Mouse (Mus musculus): ENCODE measurements around the gene Nrm. TPM values are rescaled to one million over a fixed set of nuclear protein-coding genes. Genes with fewer than 3 reads are reported as not detected.
A peak's percentile ranks its signal among the peaks of the same experiment; 100 is the strongest.
"Not testable (repeated sequence)": the region's sequence is repeated elsewhere in the genome, so short reads cannot be mapped to it uniquely, and the experiment has no call there.

The Nrm gene
- polyA plus RNA-seq, 1 experiment = 27.0 TPM

- 44% methylated on average over 5 of the region's 5 CpGs for WGBS
- no peak for DNase-seq (ENCODE audit: low read depth, low spot score)
Measured at GRCm38 (mm10) chr17:35833239-35833751, 27.8 kb upstream of the Nrm start.

GRCm38 (mm10) chr17:35833894-35834293 lies 27.2 kb upstream of the Nrm start:
- WGBS = 62% methylated on average over 5 of the region's 5 CpGs
- no peak for DNase-seq (ENCODE audit: low read depth, low spot score)

- no peak for DNase-seq (ENCODE audit: low read depth, low spot score)
Measured at GRCm38 (mm10) chr17:35834696-35835422, 26.3 kb upstream of the Nrm start.

GRCm38 (mm10) chr17:35835424-35836140 lies 25.5 kb upstream of the Nrm start:
- DNase-seq (ENCODE audit: low read depth, low spot score) = no peak
- 55% methylated on average over 26 of the region's 26 CpGs for WGBS

More at GRCm38 (mm10) chr17:35834696-35835422, 26.3 kb upstream of the Nrm start:
- WGBS = 52% methylated on average over 26 of the region's 26 CpGs

GRCm38 (mm10) chr17:35836178-35836965 lies 24.7 kb upstream of the Nrm start:
- DNase-seq (ENCODE audit: low read depth, low spot score) = peak; percentile 81

GRCm38 (mm10) chr17:35836991-35837422 lies 24.1 kb upstream of the Nrm start:
- 0% methylated on average over 25 of the region's 25 CpGs for WGBS
- DNase-seq (ENCODE audit: low read depth, low spot score) = no peak

More at GRCm38 (mm10) chr17:35836178-35836965, 24.7 kb upstream of the Nrm start:
- WGBS = 4% methylated on average over 24 of the region's 24 CpGs

GRCm38 (mm10) chr17:35837487-35837886 lies 23.6 kb upstream of the Nrm start:
- WGBS = under 1% methylated on average over 18 of the region's 18 CpGs
- DNase-seq (ENCODE audit: low read depth, low spot score) = no peak

GRCm38 (mm10) chr17:35838122-35838544 lies 23.0 kb upstream of the Nrm start, which contains the start of gene Tubb5:
Tubb5 (minus strand) TSS chr17:35838306.
- peak; percentile 93 for DNase-seq (ENCODE audit: low read depth, low spot score)
- 1% methylated on average over 29 of the region's 29 CpGs for WGBS

GRCm38 (mm10) chr17:35838570-35838969 lies 22.5 kb upstream of the Nrm start:
- no peak for DNase-seq (ENCODE audit: low read depth, low spot score)
- 4% methylated on average over 5 of the region's 5 CpGs for WGBS

- DNase-seq (ENCODE audit: low read depth, low spot score) = not testable (repeated sequence)
- WGBS = 54% methylated on average over 3 of the region's 3 CpGs
Measured at GRCm38 (mm10) chr17:35839002-35839401, 22.1 kb upstream of the Nrm start.

- 44% methylated on average over 14 of the region's 14 CpGs for WGBS
- no peak for DNase-seq (ENCODE audit: low read depth, low spot score)
Measured at GRCm38 (mm10) chr17:35840561-35840960, 20.6 kb upstream of the Nrm start.

GRCm38 (mm10) chr17:35841076-35841950 lies 19.8 kb upstream of the Nrm start, which contains the start of gene Mdc1:
Mdc1 (plus strand) TSS chr17:35841515.
- under 1% methylated on average over 59 of the region's 59 CpGs for WGBS
- peak; percentile 97 for DNase-seq (ENCODE audit: low read depth, low spot score)

- no peak for DNase-seq (ENCODE audit: low read depth, low spot score)
- WGBS = 14% methylated on average over 11 of the region's 11 CpGs
Measured at GRCm38 (mm10) chr17:35842006-35842405, 19.1 kb upstream of the Nrm start.

GRCm38 (mm10) chr17:35843514-35843913 lies 17.6 kb upstream of the Nrm start:
- no peak for DNase-seq (ENCODE audit: low read depth, low spot score)
- 94% methylated on average over 3 of the region's 3 CpGs for WGBS

GRCm38 (mm10) chr17:35848112-35848511 lies 13.0 kb upstream of the Nrm start:
- 31% methylated on average over 1 of the region's 1 CpGs for WGBS
- no peak for DNase-seq (ENCODE audit: low read depth, low spot score)

GRCm38 (mm10) chr17:35850974-35851373 lies 10.1 kb upstream of the Nrm start:
- DNase-seq (ENCODE audit: low read depth, low spot score) = no peak
- 97% methylated on average over 3 of the region's 3 CpGs for WGBS

GRCm38 (mm10) chr17:35859371-35859770 lies 1.7 kb upstream of the Nrm start:
- WGBS = 98% methylated on average over 1 of the region's 1 CpGs

GRCm38 (mm10) chr17:35859835-35860234 lies 1.3 kb upstream of the Nrm start:
- DNase-seq (ENCODE audit: low read depth, low spot score) = no peak
- 76% methylated on average over 2 of the region's 2 CpGs for WGBS

More at GRCm38 (mm10) chr17:35859371-35859770, 1.7 kb upstream of the Nrm start:
- no peak for DNase-seq (ENCODE audit: low read depth, low spot score)

- WGBS = 3% methylated on average over 12 of the region's 12 CpGs
- DNase-seq (ENCODE audit: low read depth, low spot score) = no peak
Measured at GRCm38 (mm10) chr17:35860831-35861197, 304 bp upstream of the Nrm start.

Data from large intestine, adult 2 months (tissue).